Mouse (Mus musculus) heart, postnatal 0 days (tissue): ENCODE data around the gene Trim38. TPM values are rescaled to one million over a fixed set of nuclear protein-coding genes. Genes with fewer than 3 reads are reported as not detected.

Source experiments
- ATAC-seq: fragments of 200-750 bp; cut with Nextera tagmentation; 2 replicates; pipeline ENCODE4 v1.8.0; 2017; ENCODE audit warnings: low read depth, moderate number of reproducible peaks, moderate library complexity; ENCODE audit not compliant: insufficient read depth
- DNase-seq: peaks from one replicate; pipeline ENCODE4 v3.0.0-alpha.2; 2016; ENCODE audit warnings: low spot score
- H3K27ac ChIP-seq: fragments of 300-500 bp; sonication (generic); 2 replicates; pipeline ENCODE4 v1.5.1; 2014; ENCODE audit warnings: low read depth, mild to moderate bottlenecking
- H3K27me3 ChIP-seq: fragments of 300-500 bp; sonication (generic); 2 replicates; pipeline ENCODE4 v1.6.1; 2014; ENCODE audit warnings: low read length, mixed read lengths; ENCODE audit not compliant: control insufficient read depth, insufficient read depth
- H3K36me3 ChIP-seq: fragments of 300-500 bp; sonication (generic); replicated peaks from 2 replicates; pipeline ENCODE4 v1.6.1; 2014; ENCODE audit warnings: low read length, mixed read lengths; ENCODE audit not compliant: control insufficient read depth, insufficient read depth
- H3K4me1 ChIP-seq: fragments of 300-500 bp; sonication (generic); 2 replicates; pipeline ENCODE4 v1.6.1; 2014; ENCODE audit warnings: antibody characterized with exemption; ENCODE audit not compliant: control insufficient read depth, insufficient read depth
- H3K4me2 ChIP-seq: fragments of 300-500 bp; sonication (generic); 2 replicates; pipeline ENCODE4 v1.6.1; 2014; ENCODE audit warnings: low read depth, mild to moderate bottlenecking, low read length, moderate library complexity
- H3K4me3 ChIP-seq: fragments of 300-500 bp; sonication (generic); 2 replicates; pipeline ENCODE4 v1.5.1; 2014; ENCODE audit warnings: low read depth, low read length
- H3K9ac ChIP-seq: fragments of 300-500 bp; sonication (generic); replicated peaks from 2 replicates; pipeline ENCODE4 v1.6.1; 2014; ENCODE audit warnings: low read depth, low read length, mixed read lengths
- H3K9me3 ChIP-seq: fragments of 300-500 bp; sonication (generic); replicated peaks from 2 replicates; pipeline ENCODE4 v1.6.1; 2016; ENCODE audit warnings: low read length; ENCODE audit not compliant: control insufficient read depth
- CTCF ChIP-seq: IDR thresholded peaks from 2 replicates; pipeline ENCODE4 v1.5.1; 2016; ENCODE audit warnings: antibody characterized with exemption, control low read depth, low read depth
- EP300 ChIP-seq: IDR thresholded peaks from 2 replicates; pipeline ENCODE4 v1.6.1; 2016; ENCODE audit warnings: antibody characterized with exemption, low read depth
- WGBS: fragments of 180-500 bp; shearing (Covaris S2); extraction: QIAGEN DNeasy Blood & Tissue Kit; methylation state at CpG from one replicate; pipeline ENCODE4 v1.1.7; 2014; 5-methylcytosine and 5-hydroxymethylcytosine counted together
- polyA plus RNA-seq: library from polyadenylated mRNA; unstranded; fragments of >200 nt; fragmentation: Nextera tagmentation; extraction: Ambion mirVana; gene quantifications from 2 replicates; pipeline ENCODE4 v1.2.1, GENCODE M21; 2015
- total RNA-seq: library from RNA; depleted of rRNA; stranded (reverse); fragments of >200 nt; gene quantifications from 2 replicates; pipeline ENCODE4 v1.2.3, GENCODE M21; 2014; ENCODE audit warnings: low replicate concordance

Gene Trim38
- total and polyA plus RNA-seq, 2 experiments from 2014 or later, result 0.10 TPM; not detected in 1

- Histone ChIP-seq H3K27me3 (no peaks in the 10 kb centered on the region), H3K27ac (peak overlapping the region; percentile 97), H3K4me1 (peaks cover 8% of the 10 kb centered on the region; the same call in 1 of the 2 replicates), H3K9me3 (no peaks in the 10 kb centered on the region), H3K36me3 (no peaks in the 10 kb centered on the region), H3K9ac (peak overlapping the region; percentile 96), H3K4me3 (peak overlapping the region; percentile 72), H3K4me2 (peak overlapping the region; percentile 97)
- peak; percentile 87 for ATAC-seq
- under 1% methylated on average over 39 of the region's 39 CpGs for WGBS
- peak; percentile 95 for DNase-seq
- peak; percentile 83 for TF ChIP-seq EP300
- no peak for TF ChIP-seq CTCF
These were observed 30.4 kb upstream of the Trim38 start for GRCm38 (mm10) chr13:23739069-23739921.

- no peak for ATAC-seq
- DNase-seq, result no peak
- TF ChIP-seq CTCF, result no peak
- TF ChIP-seq EP300, result no peak; the same call in 1 of the 2 replicates
These were observed 29.8 kb upstream of the Trim38 start for GRCm38 (mm10) chr13:23739922-23740252.

GRCm38 (mm10) chr13:23740256-23740840 is 29.4 kb upstream of the Trim38 start:
- Histone ChIP-seq H3K4me3 (peak overlapping the region; percentile 72), H3K4me1 (peaks cover 8% of the 10 kb centered on the region; the same call in 1 of the 2 replicates), H3K27me3 (no peaks in the 10 kb centered on the region), H3K4me2 (peak overlapping the region; percentile 97), H3K9me3 (no peaks in the 10 kb centered on the region), H3K9ac (peak overlapping the region; percentile 96), H3K36me3 (no peaks in the 10 kb centered on the region), H3K27ac (peak overlapping the region; percentile 97)
- no peak for TF ChIP-seq CTCF
- TF ChIP-seq EP300, result no peak
- ATAC-seq (no peak), DNase-seq (no peak)
- WGBS, result 32% methylated on average over 13 of the region's 13 CpGs

More at GRCm38 (mm10) chr13:23739922-23740252, 29.8 kb upstream of the Trim38 start:
- Histone ChIP-seq H3K27ac (peak overlapping the region; percentile 97), H3K9me3 (no peaks in the 10 kb centered on the region), H3K27me3 (no peaks in the 10 kb centered on the region), H3K4me1 (peaks cover 8% of the 10 kb centered on the region; the same call in 1 of the 2 replicates), H3K4me3 (peak overlapping the region; percentile 72), H3K36me3 (no peaks in the 10 kb centered on the region), H3K9ac (peak overlapping the region; percentile 96), H3K4me2 (peak overlapping the region; percentile 97)
- WGBS, result 0% methylated on average over 14 of the region's 14 CpGs

GRCm38 (mm10) chr13:23740910-23741309 is 28.8 kb upstream of the Trim38 start:
- Histone ChIP-seq H3K27ac (peak overlapping the region; percentile 97; the same call in 1 of the 2 replicates), H3K27me3 (no peaks in the 10 kb centered on the region), H3K4me3 (peak overlapping the region; percentile 72; the same call in 1 of the 2 replicates), H3K36me3 (no peaks in the 10 kb centered on the region), H3K9ac (no peak overlapping the region), H3K4me1 (peaks cover 12% of the 10 kb centered on the region), H3K4me2 (peak overlapping the region; percentile 97), H3K9me3 (no peaks in the 10 kb centered on the region)
- DNase-seq, result no peak
- no peak for ATAC-seq
- WGBS, result 67% methylated on average over 5 of the region's 5 CpGs
- no peak for TF ChIP-seq EP300
- no peak for TF ChIP-seq CTCF

- H3K4me2 ChIP-seq, result no peak overlapping the region
- H3K27ac ChIP-seq, result no peak overlapping the region
- DNase-seq, result no peak
- no peak overlapping the region for H3K9ac ChIP-seq
- no peaks in the 10 kb centered on the region for H3K27me3 ChIP-seq
- no peaks in the 10 kb centered on the region for H3K9me3 ChIP-seq
- ATAC-seq, result no peak
- no peak for TF ChIP-seq EP300
- TF ChIP-seq CTCF, result no peak
- no peak overlapping the region for H3K4me3 ChIP-seq
- peaks cover 13% of the 10 kb centered on the region for H3K4me1 ChIP-seq
- H3K36me3 ChIP-seq, result no peaks in the 10 kb centered on the region
These were observed 27.7 kb upstream of the Trim38 start for GRCm38 (mm10) chr13:23742007-23742406.
